Mouse (Mus musculus): Measurements from ENCODE around the gene Olfr588-ps1. TPM values are rescaled to one million over a fixed set of nuclear protein-coding genes. Genes with fewer than 3 reads are reported as not detected.

The Olfr588-ps1 gene
- not detected in 2 replicates for polyA plus RNA-seq (2012; rRNA removed; ENCODE audit: low replicate concordance)

DNA sequence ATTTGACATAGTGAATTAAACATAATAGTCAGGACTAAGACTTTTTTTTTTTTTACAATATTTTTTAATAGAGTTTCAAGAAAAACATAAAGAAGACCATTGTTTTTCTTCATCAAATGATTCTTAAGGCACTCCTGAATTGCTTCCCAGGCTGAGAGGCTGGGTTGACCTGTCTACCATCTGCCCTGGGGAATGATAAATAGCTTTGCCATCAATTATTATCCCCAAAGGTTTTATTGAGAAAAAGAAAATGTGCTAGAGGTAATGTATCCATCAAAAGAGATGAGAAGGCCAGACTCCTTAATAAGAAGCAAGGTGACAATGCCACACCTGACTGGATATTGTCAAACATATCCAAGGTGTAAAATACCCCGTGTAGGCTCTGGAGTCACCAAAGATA lies at the start of gene Olfr588-ps1:
TSS of gene Olfr588-ps1 (plus strand) at position 301 of the 400 bp plus-strand sequence.

DNA sequence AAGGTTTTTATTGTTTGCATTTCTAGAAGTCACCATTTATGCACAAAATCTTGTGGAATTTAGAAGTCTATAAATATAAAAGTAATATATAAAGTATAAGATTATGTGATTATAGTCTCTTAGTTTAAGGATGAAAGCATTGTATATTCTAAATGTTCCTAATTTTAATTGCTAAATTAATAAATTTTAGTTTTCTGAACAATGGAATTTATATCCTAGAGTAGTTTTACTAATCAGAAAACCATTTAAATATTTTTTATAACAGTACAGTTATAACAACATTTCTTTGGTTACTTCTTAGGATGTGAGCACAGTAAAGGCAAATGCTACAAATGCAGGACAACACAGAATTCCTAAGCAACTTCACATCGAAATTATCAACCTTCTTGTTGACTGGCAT lies 43.3 kb upstream of the Olfr588-ps1 start, which contains the start of gene Olfr585:
TSS of gene Olfr585 (plus strand) at position 301 of the 400 bp plus-strand sequence.

DNA sequence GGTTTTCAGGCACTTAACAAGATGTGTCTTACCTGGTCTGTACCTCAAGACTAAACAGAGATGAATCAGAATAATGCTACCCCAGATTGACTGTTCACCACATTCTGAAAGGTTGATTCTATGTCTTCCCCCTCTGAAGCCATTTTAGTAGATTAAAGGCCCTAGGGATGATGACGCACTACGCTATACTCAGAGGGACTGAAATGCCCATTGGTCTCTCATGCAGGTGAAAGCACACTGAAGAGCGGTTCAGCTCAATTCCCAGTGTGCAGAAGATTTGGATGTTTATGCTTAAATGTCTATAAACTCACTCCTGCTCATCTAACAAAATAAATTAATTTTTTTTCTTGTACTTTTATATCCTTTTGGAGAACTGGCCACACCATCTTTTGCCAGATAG lies 15.1 kb upstream of the Olfr588-ps1 start, which contains the start of gene Olfr586:
TSS of gene Olfr586 (minus strand) at position 101 of the 400 bp plus-strand sequence.

DNA sequence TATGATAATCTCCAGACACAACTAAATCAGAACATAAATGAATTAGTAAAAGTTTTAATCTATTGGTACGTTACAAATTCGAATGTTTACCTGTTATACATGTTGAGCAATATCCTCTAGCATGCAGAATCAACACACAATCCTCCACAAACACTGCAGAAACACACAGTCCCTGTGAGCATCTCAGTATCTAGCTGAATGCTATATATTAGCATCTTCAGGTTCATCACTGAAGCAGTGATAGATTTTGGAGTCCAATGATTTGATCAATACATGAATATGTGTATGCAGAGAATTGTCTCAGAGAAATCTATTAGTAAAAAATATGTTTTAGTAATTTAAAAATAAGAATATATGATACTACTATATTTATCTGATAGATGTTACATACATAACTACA lies 15.6 kb downstream of the Olfr588-ps1 start, which contains the start of gene Olfr589:
TSS of gene Olfr589 (minus strand) at position 101 of the 400 bp plus-strand sequence.

GRCm38 (mm10) chr7:103178240-103178639 lies 37.6 kb downstream of the Olfr588-ps1 start, which contains the start of gene Olfr591:
Gene Olfr591, minus strand, starts transcription at chr7:103178340.

GRCm38 (mm10) chr7:103184503-103184902 lies 43.8 kb downstream of the Olfr588-ps1 start, which contains the start of gene Olfr592:
Gene Olfr592, plus strand, starts transcription at chr7:103184803.

Other genes starting within 250 kb of the Olfr588-ps1 start
- not detected in 2 replicates for gene Olfr569, start 250.0 kb upstream of the Olfr588-ps1 start, polyA plus RNA-seq (2012; rRNA removed; ENCODE audit: low replicate concordance)
- gene Olfr570, start 246.3 kb upstream of the Olfr588-ps1 start, polyA plus RNA-seq (2012; rRNA removed; ENCODE audit: low replicate concordance): not detected in 2 replicates
- gene Olfr571, start 223.3 kb upstream of the Olfr588-ps1 start, polyA plus RNA-seq (2012; rRNA removed; ENCODE audit: low replicate concordance): not detected in 2 replicates
- gene Olfr572, start 216.5 kb upstream of the Olfr588-ps1 start, polyA plus RNA-seq (2012; rRNA removed; ENCODE audit: low replicate concordance): not detected in 2 replicates
- not detected in 2 replicates for gene Olfr573-ps1, start 198.3 kb upstream of the Olfr588-ps1 start, polyA plus RNA-seq (2012; rRNA removed; ENCODE audit: low replicate concordance)
- gene Olfr574, start 192.4 kb upstream of the Olfr588-ps1 start, polyA plus RNA-seq (2012; rRNA removed; ENCODE audit: low replicate concordance): not detected in 2 replicates
- gene Olfr575, start 182.1 kb upstream of the Olfr588-ps1 start, polyA plus RNA-seq (2012; rRNA removed; ENCODE audit: low replicate concordance): not detected in 2 replicates
- not detected in 2 replicates for gene Olfr576, start 178.2 kb upstream of the Olfr588-ps1 start, polyA plus RNA-seq (2012; rRNA removed; ENCODE audit: low replicate concordance)
- not detected in 2 replicates for gene Olfr577, start 164.9 kb upstream of the Olfr588-ps1 start, polyA plus RNA-seq (2012; rRNA removed; ENCODE audit: low replicate concordance)
- not detected in 2 replicates for gene Olfr578, start 151.6 kb upstream of the Olfr588-ps1 start, polyA plus RNA-seq (2012; rRNA removed; ENCODE audit: low replicate concordance)
- gene Olfr582, start 102.9 kb upstream of the Olfr588-ps1 start, polyA plus RNA-seq (2012; rRNA removed; ENCODE audit: low replicate concordance): not detected in 2 replicates
- gene Olfr583, start 89.6 kb upstream of the Olfr588-ps1 start, polyA plus RNA-seq (2012; rRNA removed; ENCODE audit: low replicate concordance): not detected in 2 replicates
- not detected in 2 replicates for gene Olfr584, start 59.0 kb upstream of the Olfr588-ps1 start, polyA plus RNA-seq (2012; rRNA removed; ENCODE audit: low replicate concordance)
- not detected in 2 replicates for gene Olfr585, start 43.2 kb upstream of the Olfr588-ps1 start, polyA plus RNA-seq (2012; rRNA removed; ENCODE audit: low replicate concordance)
- gene Olfr586, start 15.2 kb upstream of the Olfr588-ps1 start, polyA plus RNA-seq (2012; rRNA removed; ENCODE audit: low replicate concordance): not detected in 2 replicates
- not detected in 2 replicates for gene Olfr589, start 15.5 kb downstream of the Olfr588-ps1 start, polyA plus RNA-seq (2012; rRNA removed; ENCODE audit: low replicate concordance)
- gene Olfr591, start 37.5 kb downstream of the Olfr588-ps1 start, polyA plus RNA-seq (2012; rRNA removed; ENCODE audit: low replicate concordance): not detected in 2 replicates
- not detected in 2 replicates for gene Olfr592, start 43.9 kb downstream of the Olfr588-ps1 start, polyA plus RNA-seq (2012; rRNA removed; ENCODE audit: low replicate concordance)
- gene Olfr593, start 71.0 kb downstream of the Olfr588-ps1 start, polyA plus RNA-seq (2012; rRNA removed; ENCODE audit: low replicate concordance): not detected in 2 replicates
- gene Olfr594, start 76.1 kb downstream of the Olfr588-ps1 start, polyA plus RNA-seq (2012; rRNA removed; ENCODE audit: low replicate concordance): not detected in 2 replicates
- gene Usp17ld, start 111.6 kb downstream of the Olfr588-ps1 start, polyA plus RNA-seq (2012; rRNA removed; ENCODE audit: low replicate concordance): not detected in 2 replicates
- gene Olfr596, start 164.8 kb downstream of the Olfr588-ps1 start, polyA plus RNA-seq (2012; rRNA removed; ENCODE audit: low replicate concordance): not detected in 2 replicates
- not detected in 2 replicates for gene Olfr597, start 175.4 kb downstream of the Olfr588-ps1 start, polyA plus RNA-seq (2012; rRNA removed; ENCODE audit: low replicate concordance)
- gene Olfr598, start 182.7 kb downstream of the Olfr588-ps1 start, polyA plus RNA-seq (2012; rRNA removed; ENCODE audit: low replicate concordance): not detected in 2 replicates
- gene Olfr599, start 195.0 kb downstream of the Olfr588-ps1 start, polyA plus RNA-seq (2012; rRNA removed; ENCODE audit: low replicate concordance): not detected in 2 replicates
- not detected in 2 replicates for gene Olfr600, start 208.8 kb downstream of the Olfr588-ps1 start, polyA plus RNA-seq (2012; rRNA removed; ENCODE audit: low replicate concordance)
- not detected in 2 replicates for gene Olfr601, start 221.8 kb downstream of the Olfr588-ps1 start, polyA plus RNA-seq (2012; rRNA removed; ENCODE audit: low replicate concordance)
- gene Olfr603, start 245.3 kb downstream of the Olfr588-ps1 start, polyA plus RNA-seq (2012; rRNA removed; ENCODE audit: low replicate concordance): not detected in 2 replicates